Mouse (Mus musculus) ES-E14 (cell line): Measurements from ENCODE around the gene Ppfia1. TPM values are rescaled to one million over a fixed set of nuclear protein-coding genes. Genes with fewer than 3 reads are reported as not detected.
A peak's percentile ranks its signal among the peaks of the same experiment; 100 is the strongest.

Source experiments
- DNase-seq: peaks from one replicate; pipeline ENCODE4 v3.0.0-alpha.2; 2013; ENCODE audit warnings: low read depth, low spot score
- H3K27ac ChIP-seq: 2 replicates; pipeline ENCODE4 v1.5.1; 2012; ENCODE audit warnings: low read depth, mild to moderate bottlenecking, low read length, moderate library complexity, mixed read lengths; ENCODE audit not compliant: poor library complexity, insufficient read depth, severe bottlenecking
- H3K36me3 ChIP-seq: 2 replicates; pipeline ENCODE4 v1.6.1; 2012; ENCODE audit warnings: mild to moderate bottlenecking, low read length, moderate library complexity, mixed read lengths; ENCODE audit not compliant: control insufficient read depth, poor library complexity, insufficient read depth, severe bottlenecking
- H3K4me1 ChIP-seq, 2 experiments: fragments of 150-350 bp in 1 of 2; sonication (generic) in 1 of 2; 2 replicates each; pipeline ENCODE4 v1.6.1; 2012; ENCODE audit warnings: low read length in 2 of 2, mild to moderate bottlenecking in 1 of 2, mixed read lengths in 1 of 2; ENCODE audit not compliant: control insufficient read depth in 2 of 2, insufficient read depth in 2 of 2, poor library complexity in 1 of 2
- H3K4me3 ChIP-seq, 2 experiments: fragments of 150-350 bp in 1 of 2; sonication (generic) in 1 of 2; 2 replicates each; pipeline ENCODE4 v1.5.1; 2012; ENCODE audit warnings: low read length in 2 of 2, low read depth in 1 of 2, mild to moderate bottlenecking in 1 of 2, mixed read lengths in 1 of 2; ENCODE audit not compliant: insufficient read depth in 1 of 2, poor library complexity in 1 of 2, severe bottlenecking in 1 of 2
- H3K9ac ChIP-seq: 2 replicates; pipeline ENCODE4 v1.6.1; 2012; ENCODE audit warnings: low read depth, mild to moderate bottlenecking, low read length, mixed read lengths; ENCODE audit not compliant: poor library complexity, insufficient read depth, severe bottlenecking
- H3K9me3 ChIP-seq: fragments of 150-350 bp; sonication (generic); 2 replicates; pipeline ENCODE4 v1.6.1; 2012; ENCODE audit warnings: low read depth, mild to moderate bottlenecking, low read length; ENCODE audit not compliant: control insufficient read depth, insufficient read depth
- CHD2 ChIP-seq: IDR thresholded peaks from 2 replicates; pipeline ENCODE4 v1.6.1; 2014; ENCODE audit warnings: mild to moderate bottlenecking, low read depth, low read length, inconsistent platforms
- HCFC1 ChIP-seq: IDR thresholded peaks from 2 replicates; pipeline ENCODE4 v1.6.1; 2012; ENCODE audit warnings: low read length, inconsistent platforms, borderline replicate concordance; ENCODE audit not compliant: insufficient read depth
- MAFK ChIP-seq: IDR thresholded peaks from 2 replicates; pipeline ENCODE4 v1.6.1; 2014; ENCODE audit warnings: mild to moderate bottlenecking, low read depth, low read length, inconsistent platforms; ENCODE audit not compliant: insufficient read depth
- ZC3H11A ChIP-seq: IDR thresholded peaks from 2 replicates; pipeline ENCODE4 v1.6.1; 2012; ENCODE audit warnings: low read depth, mild to moderate bottlenecking, inconsistent platforms, low read length, borderline replicate concordance
- ZNF384 ChIP-seq: IDR thresholded peaks from 2 replicates; pipeline ENCODE4 v1.6.1; 2012; ENCODE audit warnings: low read depth, low read length, inconsistent platforms
- in situ Hi-C, 2 experiments: fragments of 600-800 bp; cut with MboI; formaldehyde crosslinking; loops; one replicate each; pipeline ENCODE4 v1.15.1; 2025; ENCODE audit warnings: low sequenced_read_pairs in 2 of 2, inconsistent platforms in 1 of 2; ENCODE audit not compliant: unreplicated experiment in 2 of 2
- total RNA-seq: library from RNA; depleted of rRNA; stranded (reverse); fragments of 300-350 nt; gene quantifications from 2 replicates; pipeline ENCODE4 v1.2.3, GENCODE M21; 2012

Gene Ppfia1
- total RNA-seq, 1 experiment, result 55.1 TPM

- Histone ChIP-seq H3K9me3 (no peaks in the 10 kb centered on the region), H3K36me3 (peaks cover 7% of the 10 kb centered on the region; the same call in 1 of the 2 replicates), H3K27ac (no peak overlapping the region), H3K4me3 (no peak overlapping the region), H3K9ac (no peak overlapping the region), H3K4me1 (no peaks in the 10 kb centered on the region)
- in situ Hi-C loops, result loop anchor here (5.0 to 25.0 kb wide), 3 partner anchors 191 to 329 kb away; partner anchors contain the start of genes Fgf15 (in 1 of the 2) and LTO1 (in 1 of the 2)
- TF ChIP-seq CHD2 (no peak), ZNF384 (no peak), ZC3H11A (no peak), HCFC1 (no peak), MAFK (no peak)
- DNase-seq, result peak; percentile 25
Observed at GRCm38 (mm10) chr7:144583619-144584018, 30.1 kb upstream of the Ppfia1 start.

GRCm38 (mm10) chr7:144582284-144582980 lies 28.9 kb upstream of the Ppfia1 start, which contains the start of gene Fadd:
TSS of gene Fadd (minus strand) at chr7:144582463.
- Histone ChIP-seq H3K36me3 (peaks cover 7% of the 10 kb centered on the region; the same call in 1 of the 2 replicates), H3K27ac (peak within 1 kb of the TSS; percentile 54), H3K9me3 (no peaks in the 10 kb centered on the region), H3K4me3 (peak within 1 kb of the TSS; percentile 76 to 85), H3K9ac (peak within 1 kb of the TSS; percentile 93), H3K4me1 (no peaks in the 10 kb centered on the region)
- TF ChIP-seq ZNF384, result no peak
- no peak for TF ChIP-seq ZC3H11A
- peak; percentile 99 for TF ChIP-seq CHD2
- no peak for TF ChIP-seq MAFK
- TF ChIP-seq HCFC1, result peak; percentile 94
- peak; percentile 82 for DNase-seq
- in situ Hi-C loops, result loop anchor here (5.0 to 25.0 kb wide), 3 partner anchors 192 to 330 kb away; partner anchors contain the start of genes Fgf15 (in 1 of the 2) and LTO1 (in 1 of the 2)

- in situ Hi-C loops, result loop anchor here (5.0 to 25.0 kb wide), 3 partner anchors 193 to 331 kb away; partner anchors contain the start of genes Fgf15 (in 1 of the 2) and LTO1 (in 1 of the 2)
- DNase-seq, result peak; percentile 43
- no peaks in the 10 kb centered on the region for H3K4me1 ChIP-seq
- TF ChIP-seq MAFK, result no peak
- TF ChIP-seq ZNF384, result no peak
- no peak for TF ChIP-seq ZC3H11A
- TF ChIP-seq HCFC1, result no peak
- TF ChIP-seq CHD2, result no peak
- peak overlapping the region; percentile 54 for H3K27ac ChIP-seq
- H3K9ac ChIP-seq, result peak overlapping the region; percentile 93
- peaks cover 7% of the 10 kb centered on the region; the same call in 1 of the 2 replicates for H3K36me3 ChIP-seq
- H3K9me3 ChIP-seq, result no peaks in the 10 kb centered on the region
- H3K4me3 ChIP-seq, result peak overlapping the region; percentile 76 to 85
Observed at GRCm38 (mm10) chr7:144581559-144582283, 28.2 kb upstream of the Ppfia1 start.

- Histone ChIP-seq H3K27ac (no peak overlapping the region), H3K9me3 (no peaks in the 10 kb centered on the region), H3K4me1 (peaks cover 0 to 2% of the 10 kb centered on the region in 2 experiments; a peak in 1 of 4 replicates), H3K9ac (no peak overlapping the region), H3K4me3 (no peak overlapping the region), H3K36me3 (peaks cover 7% of the 10 kb centered on the region; the same call in 1 of the 2 replicates)
- no peak for DNase-seq
- no peak for TF ChIP-seq HCFC1
- in situ Hi-C loops, result loop anchor here in 1 of 2 experiments (25.0 kb wide), 1 partner anchor 334 kb away; the partner anchor contains the start of gene LTO1
Observed at GRCm38 (mm10) chr7:144577876-144578275, 24.3 kb upstream of the Ppfia1 start.
